In genomic region chr11:70982030-70982429, GRCm38 (mm10) we compare ENCODE assay signal across 8 mouse cellular contexts. TPM values are rescaled to one million over a fixed set of nuclear protein-coding genes. Genes with fewer than 3 reads are reported as not detected.
DNase-seq lines count a peak whose midpoint lies in the region; ATAC-seq and TF ChIP-seq lines count a peak whose summit lies in the region.

No protein-coding gene starts in this region.

- no peak for TF ChIP-seq CTCF in cerebellum, adult 2 months (IDR thresholded peaks at IDR 0.05; ENCODE audit: borderline replicate concordance, insufficient read depth, low read depth, low read length)
- TF ChIP-seq CTCF in testis, adult 2 months (IDR thresholded peaks at IDR 0.05; ENCODE audit: control insufficient read depth, insufficient read depth, insufficient replicate concordance, low read depth, low read length), result no peak

- H3K4me3 ChIP-seq in cerebellum, adult 2 months (replicated peaks; ENCODE audit: insufficient read depth, low read depth, low read length), result peak overlapping the region; percentile 91
- peak overlapping the region; percentile 55 for H3K4me3 ChIP-seq in testis, adult 2 months (ENCODE audit: control insufficient read depth, low read depth, low read length)
- peak overlapping the region; percentile 90 for H3K4me3 ChIP-seq in limb, embryonic 14.5 days (replicated peaks; ENCODE audit: low read length)
- peak overlapping the region; percentile 85 for H3K4me3 ChIP-seq in stomach, embryonic 16.5 days (replicated peaks; ENCODE audit: low read length)

- intact Hi-C loops in gastrocnemius, postnatal 14 days (cut with DNase I; ENCODE audit: low total_unique reads), result loop anchor here (10.0 kb wide), 1 partner anchor 1233 kb away; the partner anchor contains the start of gene Med31

- no peaks in the 10 kb centered on the region for H3K27me3 ChIP-seq in cerebellum, adult 2 months (ENCODE audit: control insufficient read depth, insufficient read depth, low read length)
- no peaks in the 10 kb centered on the region for H3K27me3 ChIP-seq in testis, adult 2 months (ENCODE audit: control insufficient read depth, insufficient read depth, low read length)
- H3K27me3 ChIP-seq in limb, embryonic 14.5 days (ENCODE audit: control insufficient read depth, insufficient read depth, low read length), result no peaks in the 10 kb centered on the region
- H3K27me3 ChIP-seq in stomach, embryonic 16.5 days (ENCODE audit: control insufficient read depth, insufficient read depth, low read length), result no peaks in the 10 kb centered on the region

- peaks cover 2% of the 10 kb centered on the region; the same call in 1 of the 2 replicates for H3K36me3 ChIP-seq in testis, adult 2 months (ENCODE audit: control insufficient read depth, insufficient read depth, low read length)
- peaks cover 69% of the 10 kb centered on the region for H3K36me3 ChIP-seq in limb, embryonic 14.5 days (ENCODE audit: control insufficient read depth, insufficient read depth, low read length)
- peaks cover 13% of the 10 kb centered on the region for H3K36me3 ChIP-seq in stomach, embryonic 16.5 days (ENCODE audit: control insufficient read depth, insufficient read depth, low read length)

- H3K9me3 ChIP-seq in limb, embryonic 14.5 days (ENCODE audit: control insufficient read depth, low read length), result no peaks in the 10 kb centered on the region
- no peaks in the 10 kb centered on the region for H3K9me3 ChIP-seq in stomach, embryonic 16.5 days (replicated peaks; ENCODE audit: control insufficient read depth, low read length)

- H3K4me1 ChIP-seq in cerebellum, adult 2 months (ENCODE audit: control insufficient read depth, insufficient read depth, low read length), result no peaks in the 10 kb centered on the region
- H3K4me1 ChIP-seq in testis, adult 2 months (ENCODE audit: control insufficient read depth, insufficient read depth, low read length), result peaks cover 7% of the 10 kb centered on the region
- peaks cover 6% of the 10 kb centered on the region; the same call in 1 of the 2 replicates for H3K4me1 ChIP-seq in limb, embryonic 14.5 days (ENCODE audit: control insufficient read depth, insufficient read depth, low read length)
- peaks cover 8% of the 10 kb centered on the region; the same call in 1 of the 2 replicates for H3K4me1 ChIP-seq in stomach, embryonic 16.5 days (ENCODE audit: control insufficient read depth, insufficient read depth, low read length)

- DNase-seq in cerebellum, adult 2 months, result no peak
- no peak for DNase-seq in cerebellum, adult 18-20 months
- no peak for DNase-seq in testis, postnatal 14 days (ENCODE audit: low spot score)
- no peak for DNase-seq in limb, embryonic 14.5 days (ENCODE audit: low spot score)
- no peak for DNase-seq in gastrocnemius, postnatal 14 days
- no peak for DNase-seq in right cerebral cortex, postnatal 36 days (ENCODE audit: low spot score in 2 of 2)

- no peak overlapping the region for H3K27ac ChIP-seq in cerebellum, adult 2 months (ENCODE audit: insufficient read depth, low read length)
- H3K27ac ChIP-seq in testis, adult 2 months (ENCODE audit: control insufficient read depth, insufficient read depth, low read depth, low read length), result no peak overlapping the region
- no peak overlapping the region for H3K27ac ChIP-seq in limb, embryonic 14.5 days (replicated peaks; ENCODE audit: low read depth, low read length)
- no peak overlapping the region for H3K27ac ChIP-seq in stomach, embryonic 16.5 days (ENCODE audit: low read length)

- TF ChIP-seq POLR2A in cerebellum, adult 2 months (IDR thresholded peaks at IDR 0.05; ENCODE audit: borderline replicate concordance, insufficient read depth, low read length), result no peak
- no peak for TF ChIP-seq POLR2A in testis, adult 2 months (IDR thresholded peaks at IDR 0.05; ENCODE audit: control insufficient read depth, low read depth, low read length)
- no peak for TF ChIP-seq POLR2A in limb, embryonic 14.5 days (IDR thresholded peaks at IDR 0.05; ENCODE audit: borderline replicate concordance, extremely low read depth, insufficient read depth, insufficient read length)

- WGBS in cerebellum, adult 2 months, result 6% methylated on average over 12 of the region's 12 CpGs
- 8% methylated on average over 12 of the region's 12 CpGs for WGBS in limb, embryonic 14.5 days
- 5% methylated on average over 12 of the region's 12 CpGs for WGBS in stomach, embryonic 16.5 days

- ATAC-seq in limb, embryonic 14.5 days (ENCODE audit: low FRiP score, low read depth), result no peak
- no peak for ATAC-seq in stomach, embryonic 16.5 days (ENCODE audit: insufficient read depth, low FRiP score)

- H3K4me2 ChIP-seq in limb, embryonic 14.5 days (replicated peaks; ENCODE audit: low read depth, low read length, severe bottlenecking), result peak overlapping the region; percentile 80
- H3K4me2 ChIP-seq in stomach, embryonic 16.5 days (ENCODE audit: low read depth, low read length), result peak overlapping the region; percentile 81

- H3K9ac ChIP-seq in limb, embryonic 14.5 days (ENCODE audit: low read depth, low read length, severe bottlenecking), result peak overlapping the region; percentile 71
- H3K9ac ChIP-seq in stomach, embryonic 16.5 days (ENCODE audit: low read length), result peak overlapping the region; percentile 94

RNA-seq across cellular contexts. Expression of gene C1qbp, which starts 0.8 kb away (rescaled TPM):
- 102 and 107 TPM in 2 replicates for polyA plus RNA-seq in cerebellum, adult 2 months (2012; rRNA removed)
- polyA plus RNA-seq in testis, adult 2 months (2012; rRNA removed), result 21.9 and 22.1 TPM in 2 replicates
- 149 and 173 TPM in 2 replicates for polyA plus RNA-seq in limb, embryonic 14.5 days (2012; rRNA removed)
- 214 and 221 TPM in 2 replicates for polyA plus RNA-seq in limb, embryonic 14.5 days (2014; fragmentation: Nextera tagmentation; extraction: Ambion mirVana)
- polyA plus RNA-seq in stomach, embryonic 16.5 days (2015; fragmentation: Nextera tagmentation; extraction: Ambion mirVana), result 211 and 239 TPM in 2 replicates
- 100 to 1,000 TPM; 146 to 150 TPM for total RNA-seq in gastrocnemius, postnatal 14 days (2021)

RNA-seq across cellular contexts. Expression of gene Rpain, which starts 12.0 kb away (rescaled TPM):
- 56.9 and 58.1 TPM in 2 replicates for polyA plus RNA-seq in cerebellum, adult 2 months (2012; rRNA removed)
- polyA plus RNA-seq in testis, adult 2 months (2012; rRNA removed), result 78.5 and 97.4 TPM in 2 replicates
- 61.2 and 75.0 TPM in 2 replicates for polyA plus RNA-seq in limb, embryonic 14.5 days (2012; rRNA removed)
- polyA plus RNA-seq in limb, embryonic 14.5 days (2014; fragmentation: Nextera tagmentation; extraction: Ambion mirVana), result 70.0 and 78.4 TPM in 2 replicates
- 66.1 and 72.2 TPM in 2 replicates for polyA plus RNA-seq in stomach, embryonic 16.5 days (2015; fragmentation: Nextera tagmentation; extraction: Ambion mirVana)
- total RNA-seq in gastrocnemius, postnatal 14 days (2021), result 10 to 100 TPM; 11.4 to 13.4 TPM

RNA-seq across cellular contexts. Expression of gene Nup88, which starts 12.3 kb away (rescaled TPM):
- 79.1 and 80.8 TPM in 2 replicates for polyA plus RNA-seq in cerebellum, adult 2 months (2012; rRNA removed)
- 65.4 and 80.9 TPM in 2 replicates for polyA plus RNA-seq in testis, adult 2 months (2012; rRNA removed)
- 93.1 and 120 TPM in 2 replicates for polyA plus RNA-seq in limb, embryonic 14.5 days (2012; rRNA removed)
- 115 and 125 TPM in 2 replicates for polyA plus RNA-seq in limb, embryonic 14.5 days (2014; fragmentation: Nextera tagmentation; extraction: Ambion mirVana)
- 107 and 116 TPM in 2 replicates for polyA plus RNA-seq in stomach, embryonic 16.5 days (2015; fragmentation: Nextera tagmentation; extraction: Ambion mirVana)
- 10 to 100 TPM; 36.7 to 38.6 TPM for total RNA-seq in gastrocnemius, postnatal 14 days (2021)

RNA-seq across cellular contexts. Expression of gene Dhx33, which starts 22.2 kb away (rescaled TPM):
- 22.1 and 25.5 TPM in 2 replicates for polyA plus RNA-seq in cerebellum, adult 2 months (2012; rRNA removed)
- polyA plus RNA-seq in testis, adult 2 months (2012; rRNA removed), result 13.8 and 16.1 TPM in 2 replicates
- polyA plus RNA-seq in limb, embryonic 14.5 days (2012; rRNA removed), result 33.2 and 46.5 TPM in 2 replicates
- 18.6 and 24.8 TPM in 2 replicates for polyA plus RNA-seq in limb, embryonic 14.5 days (2014; fragmentation: Nextera tagmentation; extraction: Ambion mirVana)
- 16.4 and 16.5 TPM in 2 replicates for polyA plus RNA-seq in stomach, embryonic 16.5 days (2015; fragmentation: Nextera tagmentation; extraction: Ambion mirVana)
- 1 to 10 TPM; 7.0 to 9.8 TPM for total RNA-seq in gastrocnemius, postnatal 14 days (2021)

RNA-seq across cellular contexts. Expression of gene Mis12, which starts 37.4 kb away (rescaled TPM):
- polyA plus RNA-seq in cerebellum, adult 2 months (2012; rRNA removed), result 13.7 and 15.2 TPM in 2 replicates
- 3.5 and 4.7 TPM in 2 replicates for polyA plus RNA-seq in testis, adult 2 months (2012; rRNA removed)
- 15.2 and 23.1 TPM in 2 replicates for polyA plus RNA-seq in limb, embryonic 14.5 days (2012; rRNA removed)
- polyA plus RNA-seq in limb, embryonic 14.5 days (2014; fragmentation: Nextera tagmentation; extraction: Ambion mirVana), result 30.4 and 32.5 TPM in 2 replicates
- polyA plus RNA-seq in stomach, embryonic 16.5 days (2015; fragmentation: Nextera tagmentation; extraction: Ambion mirVana), result 38.2 and 41.9 TPM in 2 replicates
- 1 to 10 TPM; 5.1 to 6.4 TPM for total RNA-seq in gastrocnemius, postnatal 14 days (2021)
